Mouse (Mus musculus) stomach, postnatal 0 days (tissue): Measurements from ENCODE around the gene Tgfbr3.

ENCODE experiments used
- CTCF ChIP-seq: IDR thresholded peaks from 2 replicates; pipeline ENCODE4 v1.5.1; 2016; ENCODE audit warnings: antibody characterized with exemption, low read depth, mild to moderate bottlenecking, moderate library complexity
- EP300 ChIP-seq: optimal IDR thresholded peaks from 2 replicates; pipeline ENCODE3; 2016; ENCODE audit warnings: antibody characterized with exemption

GRCm38 (mm10) chr5:107110880-107111520 is 178.4 kb downstream of the Tgfbr3 start:
- TF ChIP-seq CTCF (0 out of 2 replicates have a peak, but pooled peaks have one; percentile 3), EP300 (no peak)
